Mouse (Mus musculus) c-Kit-positive CD71-positive TER-119-negative erythroid progenitor cells, embryonic 14.5 days (primary cell): ENCODE results near the gene Nr1h4.
"Not testable (repeated sequence)": the region's sequence is repeated elsewhere in the genome, so short reads cannot be mapped to it uniquely, and the experiment has no call there.

Experiments
- DNase-seq: peaks from one replicate; pipeline ENCODE4 v3.0.0-alpha.2; 2013; ENCODE audit warnings: low read depth

Gene Nr1h4

DNA sequence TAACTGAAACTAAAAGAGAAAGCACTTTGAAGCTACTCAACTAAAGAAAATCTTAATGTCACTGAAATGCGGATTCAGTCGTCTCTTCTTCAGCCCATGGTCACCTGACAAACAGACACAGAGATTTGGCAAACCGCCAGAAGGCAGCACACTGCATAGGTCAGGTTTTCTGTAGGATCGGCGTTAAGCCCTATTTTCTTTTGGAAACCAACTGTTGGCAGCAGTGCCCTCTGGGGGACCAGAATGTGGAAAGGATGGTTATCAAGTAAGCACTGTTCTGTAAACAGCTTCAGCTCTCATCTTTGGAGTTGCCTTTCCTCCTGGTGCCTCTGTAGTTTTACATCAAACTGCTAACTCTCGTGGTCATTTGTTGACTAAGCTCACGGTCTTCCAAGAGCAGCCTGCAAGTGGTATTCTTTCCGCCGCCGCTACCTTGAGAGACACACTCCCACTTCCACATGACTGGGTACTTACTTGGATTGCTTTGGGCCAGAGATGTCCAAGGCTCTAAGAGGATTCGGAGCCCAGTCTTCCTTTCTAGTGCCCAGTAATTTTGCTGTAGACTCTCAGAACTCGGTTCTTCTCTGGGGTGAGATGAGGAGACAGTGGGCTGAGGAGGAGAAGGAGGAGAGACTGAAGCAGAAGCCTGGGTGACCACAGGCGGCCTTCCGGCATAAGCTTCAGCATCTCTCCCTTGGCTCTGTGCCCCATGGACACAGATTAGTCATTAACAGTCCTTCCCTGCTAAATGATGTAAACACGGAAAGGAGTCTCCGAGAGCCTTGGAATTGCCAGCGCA lies at the start of gene Nr1h4:
Nr1h4 (minus strand) TSS at position 657 of the 799 bp plus-strand sequence.
- no peak for DNase-seq

DNA sequence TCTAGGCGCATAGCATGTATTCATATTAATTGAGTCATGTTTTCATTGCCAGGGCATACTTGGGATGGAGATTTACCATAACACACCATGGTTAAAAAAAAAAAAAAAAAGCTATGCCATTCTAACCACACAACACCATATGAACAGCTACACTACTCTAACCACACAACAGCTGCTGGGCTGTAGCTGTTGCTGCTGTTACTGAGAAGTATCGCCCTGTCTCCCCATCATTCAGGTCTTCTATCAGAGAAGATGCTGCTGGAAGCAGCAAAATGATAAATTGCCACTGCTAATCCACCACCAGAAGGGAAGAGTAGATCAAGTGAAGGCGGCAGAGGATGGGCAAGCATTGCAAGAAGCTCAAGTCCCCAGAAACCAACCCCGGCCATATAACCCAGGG lies 45.4 kb upstream of the Nr1h4 start:
- no peak for DNase-seq

DNA sequence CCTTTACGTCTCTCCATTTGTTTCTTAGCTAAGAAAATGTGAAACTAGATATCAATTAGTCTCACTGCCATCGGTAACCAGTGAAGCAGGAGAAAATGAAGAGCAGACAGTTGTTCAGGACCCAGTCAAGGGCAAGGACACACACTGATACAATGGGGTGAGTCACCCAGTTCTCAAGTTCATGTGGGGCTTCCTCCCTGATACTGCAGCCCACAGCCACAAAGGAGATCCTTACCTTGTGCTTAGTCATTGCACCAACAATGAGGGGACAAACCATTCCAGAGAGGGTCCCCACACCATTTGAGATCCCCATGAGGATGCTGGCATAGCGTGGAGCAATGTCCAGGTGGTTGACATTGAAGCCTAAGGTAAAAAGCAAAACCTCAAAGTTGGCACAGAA lies 44.3 kb upstream of the Nr1h4 start:
- no peak for DNase-seq

DNA sequence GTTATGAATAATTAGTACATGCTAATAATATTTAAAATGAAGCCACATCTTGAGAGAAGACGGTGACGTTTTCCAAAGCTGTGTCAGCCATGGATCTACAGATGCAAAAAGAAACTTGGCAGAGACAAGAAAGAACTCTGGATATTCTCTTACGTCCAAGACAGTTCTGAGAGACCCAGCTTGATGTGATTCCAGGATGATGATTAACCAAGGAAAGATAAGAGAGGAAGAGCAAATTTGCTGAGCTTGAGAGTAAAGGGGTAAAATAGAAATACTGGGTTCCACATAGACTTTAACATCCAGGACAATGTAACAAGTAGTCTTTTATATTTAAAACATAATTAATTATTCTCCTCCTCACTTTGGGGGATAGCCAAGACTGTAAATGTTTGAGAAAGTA lies 40.0 kb upstream of the Nr1h4 start:
- no peak for DNase-seq

DNA sequence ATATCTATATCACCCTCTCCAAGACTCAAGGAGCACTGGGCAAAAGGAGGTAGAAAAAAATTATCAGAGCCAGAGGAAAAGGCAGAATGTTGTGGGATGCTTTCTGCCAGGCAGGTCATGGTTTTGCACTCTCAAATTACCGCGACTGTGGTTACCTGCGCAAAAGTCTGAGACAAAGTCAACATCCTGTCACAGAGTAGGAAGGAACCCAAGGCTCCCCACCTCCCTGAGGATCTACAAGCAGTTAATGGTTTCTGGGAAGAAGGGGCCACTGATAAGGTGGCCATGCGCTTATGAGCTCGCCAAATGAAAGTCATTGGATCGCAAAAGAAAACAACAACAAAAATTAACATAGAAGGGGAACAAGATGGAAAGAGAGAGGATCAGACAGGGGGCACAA lies 39.6 kb upstream of the Nr1h4 start:
- no peak for DNase-seq

DNA sequence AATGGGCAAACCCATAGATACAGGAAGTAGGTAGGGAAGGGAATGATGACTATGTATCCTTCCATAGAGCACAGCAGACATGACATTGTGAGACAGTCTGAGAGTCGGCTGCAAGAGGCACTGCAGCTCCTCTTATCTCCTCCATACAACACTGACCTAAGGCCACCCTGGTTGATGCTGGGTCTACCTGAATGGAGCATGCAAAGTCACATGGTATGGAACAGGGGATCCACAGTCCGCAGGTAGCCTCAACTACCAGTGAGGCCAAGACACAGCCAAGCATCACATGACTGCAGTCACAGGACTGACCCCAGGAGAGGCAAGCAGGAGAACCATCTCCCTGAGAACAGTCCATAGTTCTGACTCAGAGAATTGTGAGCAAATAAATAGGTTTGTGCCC lies 34.0 kb upstream of the Nr1h4 start:
- DNase-seq = no peak

DNA sequence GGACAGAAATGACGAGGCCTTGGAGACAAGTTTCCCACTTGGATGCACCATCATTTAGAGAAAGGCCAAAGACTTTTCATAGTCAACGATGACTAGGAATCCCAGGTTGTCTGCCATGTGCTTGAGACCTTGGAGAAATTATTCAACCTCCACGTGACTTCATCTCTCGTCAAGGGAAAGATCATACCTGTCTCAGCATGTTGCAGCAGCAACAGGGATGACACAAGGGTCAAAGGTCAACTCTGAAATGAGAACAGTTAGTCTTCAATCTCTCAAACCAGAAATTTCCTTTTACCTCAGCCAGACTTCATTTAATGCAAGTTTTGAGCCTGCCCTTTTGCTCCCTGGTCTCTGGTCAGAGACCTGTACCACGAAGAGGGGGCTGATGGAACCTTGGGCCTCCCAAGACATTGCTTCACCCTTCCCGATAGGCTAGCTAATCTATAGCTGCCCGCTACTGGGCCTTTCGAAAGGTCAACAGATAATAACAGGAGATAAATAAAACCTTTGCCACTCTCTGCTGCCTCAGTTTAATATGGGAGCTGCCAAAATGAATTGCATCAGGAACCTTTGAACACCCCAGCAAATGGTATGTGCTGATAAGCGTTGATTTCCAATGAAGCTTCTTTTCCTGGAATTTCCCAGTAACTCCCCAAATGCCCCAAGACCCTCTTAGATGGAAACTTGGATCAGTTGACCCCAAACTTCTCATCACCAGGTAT lies 32.1 kb upstream of the Nr1h4 start:
- DNase-seq = no peak

DNA sequence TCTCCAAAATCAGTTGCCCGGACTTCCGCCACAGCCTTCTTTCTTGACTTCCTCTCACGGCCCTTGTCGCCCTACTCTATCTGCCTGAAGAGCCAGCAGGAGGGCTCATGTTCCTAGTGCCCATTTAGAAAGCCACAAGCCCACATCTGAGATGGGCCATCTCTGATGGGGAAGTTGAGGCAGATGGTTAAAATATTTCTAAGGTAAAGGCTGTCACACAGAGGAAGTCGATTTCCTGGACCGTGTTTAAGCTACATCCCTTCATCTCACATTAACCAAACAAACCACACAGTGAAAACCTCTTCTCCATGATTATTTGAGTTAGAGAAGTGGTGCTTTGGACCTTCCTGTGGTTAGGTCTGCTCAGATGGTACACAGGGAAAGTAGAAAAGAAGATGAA lies 28.7 kb upstream of the Nr1h4 start:
- no peak for DNase-seq

DNA sequence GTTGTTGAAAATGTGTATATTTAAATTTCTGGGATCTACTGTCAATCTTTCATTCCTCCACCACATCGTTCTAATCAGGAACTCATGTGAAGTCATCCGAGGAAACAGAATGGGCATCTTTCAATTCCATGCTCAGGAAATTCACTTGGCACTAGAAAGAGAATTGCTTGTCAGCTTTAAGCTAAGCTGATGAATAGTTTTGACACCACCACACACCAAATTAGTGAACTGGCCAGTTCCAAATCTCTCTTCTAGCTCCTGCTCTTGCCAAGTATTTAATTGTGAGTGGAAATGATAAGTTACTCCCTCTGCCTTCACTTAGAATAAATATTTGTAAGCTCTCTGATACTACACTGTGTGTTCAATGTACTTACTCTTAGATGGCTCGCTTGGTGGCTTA lies 26.0 kb upstream of the Nr1h4 start:
- DNase-seq = no peak

DNA sequence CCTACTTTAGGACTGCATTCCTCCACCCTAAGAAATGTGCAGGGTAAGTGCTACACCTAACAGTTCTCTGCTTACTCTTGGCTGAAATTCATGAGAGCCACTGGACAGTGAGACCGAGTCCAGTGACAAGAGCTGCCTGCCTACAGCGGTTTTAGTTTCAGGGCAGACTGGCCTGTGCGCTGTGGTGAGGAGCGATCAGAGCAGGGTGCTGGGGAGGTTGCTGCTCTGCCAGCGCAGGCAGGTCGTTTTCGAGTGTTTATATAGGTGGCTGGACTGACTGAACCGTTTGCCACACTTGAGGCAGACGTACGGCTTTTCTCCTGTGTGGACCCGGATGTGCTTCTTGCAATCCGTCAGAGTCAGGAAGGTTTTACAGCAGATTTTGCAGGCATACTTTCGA lies 21.5 kb upstream of the Nr1h4 start:
- DNase-seq = not testable (repeated sequence)

DNA sequence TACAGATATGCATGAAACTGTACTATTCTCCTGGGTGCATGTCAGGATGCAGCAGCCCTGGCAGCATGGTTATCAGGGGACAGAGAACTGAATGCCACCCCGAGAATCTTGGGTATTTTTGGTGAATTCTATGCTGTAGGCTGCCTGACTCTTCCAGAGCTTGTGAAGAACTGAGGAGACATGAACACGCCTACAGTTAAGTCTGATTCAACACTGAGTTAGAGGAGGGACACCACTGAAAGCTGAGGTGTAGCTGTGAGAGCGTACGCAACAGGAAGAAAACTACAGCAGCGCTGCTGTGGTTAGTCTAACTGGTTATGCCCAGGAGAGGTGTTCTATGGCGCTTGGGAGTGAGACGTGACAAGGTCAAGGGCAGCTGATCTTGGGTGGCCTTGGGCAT lies 20.5 kb upstream of the Nr1h4 start:
- DNase-seq = not testable (repeated sequence)

DNA sequence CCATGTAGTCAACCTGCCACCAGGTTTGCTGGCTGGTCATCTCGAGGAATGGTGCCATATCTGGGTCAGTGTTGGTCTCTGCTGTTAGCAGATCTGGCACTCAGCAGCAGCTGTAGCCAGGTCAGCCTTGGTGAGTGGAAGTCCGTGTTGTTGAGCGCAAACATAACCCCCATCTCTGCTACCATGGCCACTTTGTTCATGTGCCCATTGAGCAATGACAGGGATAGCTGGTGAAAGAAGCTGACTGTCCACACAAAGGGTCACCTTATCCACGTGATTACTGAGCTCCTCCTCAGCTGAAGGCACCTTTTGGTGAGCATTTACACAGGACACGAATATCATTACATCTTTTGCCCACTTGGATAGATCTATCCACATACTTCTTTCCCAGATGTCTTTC lies 19.6 kb upstream of the Nr1h4 start:
- no peak for DNase-seq

DNA sequence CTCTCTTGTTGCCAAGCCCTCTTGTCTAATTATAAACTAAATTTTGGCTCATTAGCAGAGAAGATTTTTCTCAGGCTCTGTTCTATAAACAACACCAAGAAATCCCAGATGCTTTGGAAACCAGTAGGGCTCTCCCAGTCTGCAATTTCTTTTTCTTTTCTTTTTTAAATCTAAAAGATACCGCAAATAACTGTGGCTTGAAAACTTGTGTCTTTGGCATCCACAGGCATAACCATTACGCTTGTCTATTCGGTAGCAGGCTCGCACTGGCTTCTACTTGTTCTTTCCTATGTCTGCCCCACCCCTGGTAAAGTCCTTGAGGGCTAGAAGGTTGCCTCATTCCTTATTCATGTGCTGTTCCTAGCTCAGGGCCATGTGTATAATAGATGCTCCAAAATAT lies 18.3 kb upstream of the Nr1h4 start:
- no peak for DNase-seq

DNA sequence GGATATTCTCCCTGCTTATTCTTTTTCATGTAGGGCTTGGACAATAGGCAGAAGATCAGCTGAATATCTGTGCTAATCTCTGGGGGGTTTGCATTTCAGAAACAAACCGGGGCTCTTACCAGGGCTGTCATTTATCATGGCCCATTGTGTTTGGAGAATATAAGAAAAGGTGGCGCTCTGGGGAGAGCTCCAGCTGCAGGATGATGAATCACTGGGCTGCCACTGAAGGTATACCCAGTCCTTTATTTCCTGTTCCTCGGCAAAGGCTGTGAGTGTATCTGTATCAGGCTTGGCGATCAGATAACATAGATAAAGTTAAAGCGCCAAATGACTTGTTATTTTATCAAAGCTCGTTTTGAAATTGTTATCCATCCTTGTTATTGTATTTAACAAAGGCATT lies 14.6 kb upstream of the Nr1h4 start:
- no peak for DNase-seq

DNA sequence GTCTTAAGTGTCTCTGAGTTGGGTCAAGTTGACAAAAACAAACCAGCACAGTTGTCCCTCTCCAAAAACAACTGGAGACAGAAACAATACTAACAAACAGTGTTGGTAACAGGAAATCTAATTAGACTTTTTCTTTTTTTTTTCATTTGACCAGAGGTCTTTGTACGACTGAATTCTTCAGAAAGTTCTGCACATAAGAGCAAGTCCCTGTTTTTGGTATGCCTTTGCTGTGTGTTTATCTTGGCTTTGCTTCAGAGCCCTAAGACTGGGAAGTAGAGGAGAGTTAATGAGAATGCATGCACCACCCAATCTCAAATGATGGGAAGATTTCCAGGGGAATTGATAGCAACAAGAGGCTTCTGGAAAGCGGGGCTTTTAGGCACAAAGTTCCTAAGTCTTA lies 13.6 kb upstream of the Nr1h4 start:
- DNase-seq = no peak

DNA sequence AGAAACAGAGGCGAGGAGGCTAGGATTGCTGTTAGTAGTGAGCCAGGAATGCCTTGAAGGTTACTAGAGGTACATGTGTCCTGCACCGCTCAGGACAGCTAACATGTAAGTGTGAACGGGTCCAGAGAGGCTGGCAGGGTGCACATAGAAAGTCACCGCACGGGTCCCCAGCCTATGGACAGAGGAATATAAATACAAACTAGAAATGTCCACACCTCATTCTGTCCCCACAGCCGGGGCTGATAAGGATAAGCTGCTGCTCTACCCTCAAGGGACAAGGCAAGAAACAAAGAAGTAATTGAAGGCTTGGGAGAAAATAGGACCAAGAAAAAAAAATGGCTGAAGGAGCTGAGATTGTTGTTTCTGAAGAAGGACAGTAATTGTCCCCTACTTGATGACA lies 10.5 kb upstream of the Nr1h4 start:
- DNase-seq = no peak

DNA sequence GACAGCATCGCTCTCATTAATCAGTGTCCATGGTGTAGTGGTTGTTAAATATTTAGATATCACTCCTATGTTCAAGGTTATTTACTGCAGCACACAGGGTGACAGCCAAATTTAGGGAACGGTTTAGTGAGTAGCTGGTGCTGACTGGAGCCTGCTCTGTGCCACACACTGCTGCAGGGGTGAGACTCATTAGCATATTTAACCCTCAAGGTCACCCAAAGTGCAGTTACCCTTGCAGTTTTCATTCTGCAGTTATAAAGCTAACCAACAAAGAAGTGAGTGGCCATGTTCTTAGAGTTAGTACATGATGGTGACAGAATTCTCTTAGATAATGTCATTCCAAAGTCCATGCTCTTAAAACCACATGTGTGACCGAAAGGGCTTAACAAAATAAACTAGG lies 8.9 kb upstream of the Nr1h4 start:
- DNase-seq = no peak

DNA sequence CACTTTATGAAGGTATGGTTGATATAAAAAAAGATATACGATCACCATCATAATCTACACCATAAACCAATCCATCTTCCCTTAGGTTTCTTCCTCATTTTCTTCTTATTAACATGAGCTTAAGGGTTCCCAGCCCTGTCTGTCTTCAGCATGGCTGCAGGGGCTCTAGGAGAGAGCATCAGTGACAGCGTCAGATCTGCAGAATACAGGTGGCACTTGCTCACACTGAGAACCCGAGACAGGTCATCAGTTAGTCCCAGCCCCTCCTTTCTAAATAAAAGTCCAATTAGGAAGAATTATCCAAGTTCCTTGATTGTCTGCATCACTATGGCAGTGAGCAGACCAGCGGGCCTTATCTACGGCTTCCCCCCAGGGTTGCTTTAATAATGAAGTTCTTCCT lies 934 bp downstream of the Nr1h4 start:
- DNase-seq = no peak

DNA sequence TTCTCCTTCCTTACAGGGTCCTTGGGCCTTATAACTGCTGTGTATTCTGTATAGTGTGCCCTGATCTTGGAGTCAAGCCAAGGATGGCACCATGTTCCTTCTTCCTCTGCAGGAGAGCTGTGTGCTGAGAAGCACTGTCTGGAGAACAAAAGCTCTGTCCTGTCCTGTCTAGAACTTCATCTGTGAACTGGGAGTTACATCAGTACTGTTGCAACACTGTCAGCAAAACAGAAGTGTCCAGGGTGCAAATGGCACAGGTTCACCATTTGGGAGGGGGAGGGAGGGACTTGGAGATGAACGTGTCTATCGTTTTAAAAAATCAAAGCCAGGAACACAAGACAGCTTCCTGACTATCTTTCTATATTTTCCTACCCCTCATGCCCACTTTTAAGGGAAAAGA lies 1.4 kb downstream of the Nr1h4 start:
- DNase-seq = no peak

DNA sequence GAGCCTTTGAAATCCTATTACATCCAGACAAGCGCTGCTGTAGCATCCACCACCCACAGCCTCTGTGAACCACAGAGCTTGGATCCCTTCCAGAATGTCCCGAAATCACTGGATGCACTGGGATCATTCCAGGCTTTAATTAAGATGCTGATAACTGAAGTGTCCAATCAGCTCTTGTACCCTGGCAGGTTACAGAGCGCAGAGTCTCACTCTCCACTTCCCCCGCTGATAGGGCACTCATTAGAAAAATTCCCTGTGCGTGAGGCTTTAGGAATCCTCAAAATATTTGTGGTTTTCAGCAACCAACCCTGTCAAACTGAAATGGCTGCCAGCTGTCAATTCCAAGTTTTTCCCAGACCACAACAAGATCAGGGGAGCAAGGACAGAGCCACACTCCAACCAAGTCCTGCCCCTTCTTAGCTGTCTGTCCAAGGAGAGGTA lies 2.2 kb downstream of the Nr1h4 start:
- DNase-seq = no peak

DNA sequence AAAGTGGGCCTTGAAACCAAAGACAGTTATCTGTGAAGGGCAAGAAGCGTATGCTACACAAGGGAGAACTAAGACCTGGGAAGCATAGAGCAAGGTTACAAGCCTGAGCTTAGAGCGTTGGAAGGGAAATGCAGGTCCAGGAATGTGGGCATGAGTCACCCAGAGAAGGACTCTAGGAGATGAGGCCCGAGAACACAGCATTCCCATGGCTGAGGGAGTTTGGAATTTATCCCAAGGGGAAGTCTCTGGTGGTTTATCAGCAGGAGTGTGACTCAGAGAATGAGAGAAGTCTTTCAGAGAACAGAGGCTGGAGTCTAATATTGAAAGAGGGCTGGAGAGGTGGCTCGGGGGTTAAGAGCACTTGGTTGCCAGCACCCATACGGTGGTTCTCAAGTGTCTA lies 6.3 kb downstream of the Nr1h4 start:
- DNase-seq = no peak

DNA sequence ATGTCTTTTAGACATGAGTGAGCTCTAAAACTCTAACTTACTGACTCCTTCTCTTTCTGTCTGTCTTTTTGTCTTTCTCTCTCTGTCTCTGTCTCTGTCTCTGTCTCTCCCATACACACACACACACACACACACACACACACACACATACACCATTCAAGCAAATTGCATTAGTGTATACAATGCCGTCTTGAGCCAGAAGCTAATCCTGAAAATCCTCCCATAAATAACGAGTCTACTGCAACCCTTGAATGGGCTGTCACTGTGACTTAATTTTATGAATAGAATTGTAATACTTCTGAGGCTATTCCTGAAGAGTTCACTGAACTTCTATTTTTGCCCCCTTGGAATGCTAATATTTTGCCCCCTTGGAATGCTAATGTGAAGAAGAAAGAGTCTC lies 7.6 kb downstream of the Nr1h4 start:
- DNase-seq = no peak

DNA sequence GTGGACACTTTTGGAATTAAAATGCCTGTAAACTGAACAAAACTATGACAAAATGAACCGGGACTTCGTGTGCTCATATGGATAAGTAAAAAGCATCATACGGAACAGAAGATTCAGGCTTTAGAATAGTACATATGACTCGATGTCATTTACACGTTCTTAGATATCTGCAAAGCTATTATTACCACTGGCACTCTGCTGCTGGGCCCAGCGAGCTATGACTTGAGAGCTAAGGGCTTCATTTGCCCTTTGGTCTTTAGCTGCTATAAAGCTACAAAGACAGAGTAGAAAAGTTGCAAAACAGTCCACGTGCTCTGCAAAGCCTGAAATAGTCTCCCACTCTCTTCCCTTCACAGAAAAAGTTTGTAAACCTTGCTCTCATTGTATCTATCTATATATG lies 10.9 kb downstream of the Nr1h4 start:
- no peak for DNase-seq
